Mouse (Mus musculus): ENCODE results near the gene Ctf2. TPM values are rescaled to one million over a fixed set of nuclear protein-coding genes. Genes with fewer than 3 reads are reported as not detected.

Gene Ctf2
- polyA plus RNA-seq, 1 experiment from 2014 or later = not detected

GRCm38 (mm10) chr7:127752069-127752468 is 20.1 kb upstream of the Ctf2 start:
- Histone ChIP-seq H3K36me3 (peaks cover 91% of the 10 kb centered on the region), H3K4me3 (no peak overlapping the region), H3K4me1 (replicated peaks) (peaks cover 60% of the 10 kb centered on the region), H3K4me2 (no peak overlapping the region), H3K27me3 (no peaks in the 10 kb centered on the region), H3K9me3 (no peaks in the 10 kb centered on the region), H3K9ac (no peak overlapping the region; the same call in 1 of the 2 replicates), H3K27ac (no peak overlapping the region)
- ATAC-seq (ENCODE audit: low FRiP score) = no peak
- WGBS = 95% methylated on average over 27 of the region's 27 CpGs

- 95% methylated on average over 5 of the region's 5 CpGs for WGBS
- no peak for ATAC-seq (ENCODE audit: low FRiP score)
- H3K27me3 ChIP-seq = no peaks in the 10 kb centered on the region
- H3K4me3 ChIP-seq = no peak overlapping the region
- peaks cover 58% of the 10 kb centered on the region for H3K4me1 ChIP-seq (replicated peaks)
- peaks cover 86% of the 10 kb centered on the region for H3K36me3 ChIP-seq
- H3K9me3 ChIP-seq = no peaks in the 10 kb centered on the region
- no peak overlapping the region for H3K4me2 ChIP-seq
- no peak overlapping the region for H3K9ac ChIP-seq
- H3K27ac ChIP-seq = no peak overlapping the region
These were observed 19.7 kb upstream of the Ctf2 start for GRCm38 (mm10) chr7:127751619-127752018.

- WGBS = 89% methylated on average over 19 of the region's 19 CpGs
- Histone ChIP-seq H3K27me3 (no peaks in the 10 kb centered on the region), H3K4me3 (no peak overlapping the region), H3K9me3 (no peaks in the 10 kb centered on the region), H3K4me2 (no peak overlapping the region), H3K27ac (no peak overlapping the region), H3K4me1 (replicated peaks) (peaks cover 47% of the 10 kb centered on the region), H3K9ac (0 out of 2 replicates have a peak overlapping the region, but pooled peaks have one; percentile 40), H3K36me3 (peaks cover 74% of the 10 kb centered on the region)
- no peak for ATAC-seq (ENCODE audit: low FRiP score)
These were observed 18.5 kb upstream of the Ctf2 start for GRCm38 (mm10) chr7:127750131-127751127.

- Histone ChIP-seq H3K27ac (no peak overlapping the region), H3K9ac (peak overlapping the region; percentile 98), H3K36me3 (peaks cover 52% of the 10 kb centered on the region), H3K4me2 (peak overlapping the region; percentile 92), H3K9me3 (no peaks in the 10 kb centered on the region), H3K27me3 (no peaks in the 10 kb centered on the region), H3K4me1 (replicated peaks) (peaks cover 37% of the 10 kb centered on the region), H3K4me3 (peak overlapping the region; percentile 98)
- WGBS = 95% methylated on average over 28 of the region's 28 CpGs
- no peak for ATAC-seq (ENCODE audit: low FRiP score)
These were observed 16.2 kb upstream of the Ctf2 start for GRCm38 (mm10) chr7:127748235-127748560.

GRCm38 (mm10) chr7:127747559-127748234 is 15.7 kb upstream of the Ctf2 start:
- H3K27ac ChIP-seq = peak overlapping the region; percentile 89
- no peaks in the 10 kb centered on the region for H3K9me3 ChIP-seq
- WGBS = 39% methylated on average over 6 of the region's 6 CpGs
- peak overlapping the region; percentile 98 for H3K9ac ChIP-seq
- peak overlapping the region; percentile 98 for H3K4me3 ChIP-seq
- H3K4me1 ChIP-seq (replicated peaks) = peaks cover 32% of the 10 kb centered on the region
- no peaks in the 10 kb centered on the region for H3K27me3 ChIP-seq
- no peak for ATAC-seq (ENCODE audit: low FRiP score)
- H3K36me3 ChIP-seq = peaks cover 47% of the 10 kb centered on the region
- peak overlapping the region; percentile 92 for H3K4me2 ChIP-seq

- Histone ChIP-seq H3K4me2 (peak overlapping the region; percentile 92), H3K4me3 (peak overlapping the region; percentile 98), H3K9ac (peak overlapping the region; percentile 98), H3K27me3 (no peaks in the 10 kb centered on the region), H3K9me3 (no peaks in the 10 kb centered on the region), H3K27ac (peak overlapping the region; percentile 89), H3K36me3 (peaks cover 38% of the 10 kb centered on the region), H3K4me1 (replicated peaks) (peaks cover 27% of the 10 kb centered on the region)
- WGBS = under 1% methylated on average over 43 of the region's 62 CpGs
- ATAC-seq (ENCODE audit: low FRiP score) = no peak
These were observed 14.8 kb upstream of the Ctf2 start for GRCm38 (mm10) chr7:127746494-127747491.

GRCm38 (mm10) chr7:127745652-127746493 is 13.9 kb upstream of the Ctf2 start:
- ATAC-seq (ENCODE audit: low FRiP score) = peak; percentile 93
- Histone ChIP-seq H3K4me1 (replicated peaks) (peaks cover 27% of the 10 kb centered on the region), H3K36me3 (peaks cover 29% of the 10 kb centered on the region), H3K27me3 (no peaks in the 10 kb centered on the region), H3K9me3 (no peaks in the 10 kb centered on the region), H3K4me3 (peak overlapping the region; percentile 98), H3K27ac (peak overlapping the region; percentile 89), H3K9ac (peak overlapping the region; percentile 98), H3K4me2 (peak overlapping the region; percentile 92)
- under 1% methylated on average over 39 of the region's 39 CpGs for WGBS

GRCm38 (mm10) chr7:127745251-127745651 is 13.3 kb upstream of the Ctf2 start:
- Histone ChIP-seq H3K9ac (peak overlapping the region; percentile 64), H3K27me3 (no peaks in the 10 kb centered on the region), H3K36me3 (peaks cover 23% of the 10 kb centered on the region), H3K27ac (peak overlapping the region; percentile 89), H3K9me3 (no peaks in the 10 kb centered on the region), H3K4me3 (peak overlapping the region; percentile 98), H3K4me2 (peak overlapping the region; percentile 92), H3K4me1 (replicated peaks) (peaks cover 27% of the 10 kb centered on the region)
- WGBS = under 1% methylated on average over 19 of the region's 19 CpGs
- peak; percentile 90 for ATAC-seq (ENCODE audit: low FRiP score)

GRCm38 (mm10) chr7:127744366-127745045 is 12.5 kb upstream of the Ctf2 start, which contains the start of gene Fbxl19:
Gene Fbxl19, plus strand, starts transcription at chr7:127744543.
- under 1% methylated on average over 26 of the region's 26 CpGs for WGBS
- no peaks in the 10 kb centered on the region for H3K9me3 ChIP-seq
- peak within 1 kb of the TSS; percentile 98 for H3K4me3 ChIP-seq
- peak within 1 kb of the TSS; percentile 92 for H3K4me2 ChIP-seq
- no peak for ATAC-seq (ENCODE audit: low FRiP score)
- H3K36me3 ChIP-seq = peaks cover 15% of the 10 kb centered on the region
- H3K4me1 ChIP-seq (replicated peaks) = peaks cover 27% of the 10 kb centered on the region
- H3K9ac ChIP-seq = peak within 1 kb of the TSS; percentile 64
- peak within 1 kb of the TSS; percentile 89 for H3K27ac ChIP-seq
- H3K27me3 ChIP-seq = no peaks in the 10 kb centered on the region

- WGBS = 71% methylated on average over 4 of the region's 4 CpGs
- ATAC-seq (ENCODE audit: low FRiP score) = no peak
- Histone ChIP-seq H3K4me2 (no peak overlapping the region), H3K9me3 (no peaks in the 10 kb centered on the region), H3K4me3 (no peak overlapping the region), H3K9ac (no peak overlapping the region), H3K27ac (no peak overlapping the region), H3K36me3 (no peaks in the 10 kb centered on the region), H3K4me1 (replicated peaks) (no peaks in the 10 kb centered on the region), H3K27me3 (no peaks in the 10 kb centered on the region)
These were observed 1.8 kb downstream of the Ctf2 start for GRCm38 (mm10) chr7:127730170-127730569.
